Mouse (Mus musculus) inflammation-experienced regulatory T-cells, adult 6 months (primary cell): ENCODE results near the gene Psmc3ip. TPM values are rescaled to one million over a fixed set of nuclear protein-coding genes. Genes with fewer than 3 reads are reported as not detected.
"Not testable (repeated sequence)": the region's sequence is repeated elsewhere in the genome, so short reads cannot be mapped to it uniquely, and the experiment has no call there.

ENCODE experiments used
- ATAC-seq: one replicate; pipeline ENCODE4 v1.8.0; 2017
- polyA plus RNA-seq, 3 experiments: library from polyadenylated mRNA; unstranded; fragments of 100-300 nt; shearing (Covaris generic); gene quantifications; one replicate each; pipeline ENCODE4 v1.2.1; 2017

Gene Psmc3ip
- 10 to 100 TPM in 1 of 3 experiments, 1 to 10 TPM in 2; 7.7 to 19.7 (median 10.0) TPM for polyA plus RNA-seq

DNA sequence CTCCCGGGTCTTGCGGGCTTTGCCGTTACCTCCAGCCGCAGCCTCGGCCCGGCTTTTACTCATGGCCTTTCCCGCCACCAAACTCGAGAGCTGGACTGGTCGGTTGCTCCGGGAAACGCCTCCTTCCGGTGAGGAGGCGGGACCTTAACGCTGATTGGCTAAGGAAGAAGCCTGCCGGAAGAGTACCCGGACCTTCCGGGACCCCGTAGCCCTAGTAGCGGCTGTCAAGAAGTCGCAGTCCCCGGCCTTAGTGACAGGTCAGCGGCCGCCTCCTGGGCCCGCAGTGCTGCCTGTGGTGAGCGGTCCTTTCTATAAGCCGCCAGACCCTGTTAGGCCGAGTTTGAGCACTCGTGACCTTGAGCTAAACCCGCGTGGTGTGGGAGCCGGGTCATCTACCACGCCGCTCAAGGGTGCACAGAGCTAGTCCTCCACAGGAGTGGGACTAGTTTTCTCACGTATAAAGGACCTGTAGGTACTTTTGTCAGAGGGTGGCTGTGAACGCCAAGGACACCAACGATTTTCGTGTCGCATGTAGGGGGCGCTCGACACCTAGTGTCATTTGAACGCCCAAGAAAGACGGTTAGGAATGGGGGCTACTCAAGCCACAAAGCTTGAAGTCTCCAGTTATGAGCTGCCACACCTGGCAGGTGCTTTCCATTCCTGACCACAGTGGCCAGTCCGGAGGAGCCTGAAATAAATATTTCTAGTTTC, at the start of gene Psmc3ip:
Gene Psmc3ip, minus strand, starts transcription at position 123 of the 711 bp plus-strand sequence.
- ATAC-seq: peak; percentile 95

DNA sequence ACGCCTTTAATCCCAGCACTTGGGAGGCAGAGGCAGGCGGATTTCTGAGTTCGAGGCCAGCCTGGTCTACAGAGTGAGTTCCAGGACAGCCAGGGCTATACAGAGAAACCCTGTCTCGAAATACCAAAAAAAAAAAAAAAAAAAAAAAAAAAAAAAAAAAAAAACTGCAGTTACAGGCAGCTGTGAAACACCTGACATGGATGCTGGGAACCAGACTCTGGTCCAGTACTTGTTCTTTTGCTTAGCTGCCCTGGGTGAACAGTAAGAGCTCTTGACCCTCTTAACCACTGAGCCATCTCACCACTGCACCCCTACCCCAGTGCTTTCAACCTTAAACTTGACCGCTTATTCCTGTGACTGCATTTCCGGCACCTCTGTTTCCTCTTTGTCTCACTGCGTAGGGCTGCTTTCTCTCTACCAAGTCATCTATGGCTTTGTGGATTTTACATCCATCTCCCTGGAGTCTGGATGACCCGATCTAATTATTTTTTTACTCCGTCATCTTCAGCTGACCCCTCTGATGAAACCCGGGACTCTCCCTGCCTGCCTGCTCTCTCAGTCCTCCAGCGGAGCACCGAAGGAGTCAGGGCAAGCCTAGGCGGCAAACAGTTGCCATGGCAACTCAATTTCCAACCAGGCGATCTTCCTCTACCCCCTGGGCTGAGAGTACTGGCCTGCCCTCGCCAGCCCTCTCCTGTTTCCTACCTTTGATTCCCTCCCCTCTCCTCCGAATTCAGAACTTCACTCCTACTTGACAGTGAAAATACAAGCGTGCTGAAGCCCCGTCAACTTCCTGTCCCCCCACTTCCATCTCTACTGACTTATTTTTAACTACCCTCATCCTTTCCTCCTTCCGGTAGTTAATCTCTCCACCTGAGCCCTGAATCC, 48.3 kb upstream of the Psmc3ip start:
- peak; percentile 88 for ATAC-seq

DNA sequence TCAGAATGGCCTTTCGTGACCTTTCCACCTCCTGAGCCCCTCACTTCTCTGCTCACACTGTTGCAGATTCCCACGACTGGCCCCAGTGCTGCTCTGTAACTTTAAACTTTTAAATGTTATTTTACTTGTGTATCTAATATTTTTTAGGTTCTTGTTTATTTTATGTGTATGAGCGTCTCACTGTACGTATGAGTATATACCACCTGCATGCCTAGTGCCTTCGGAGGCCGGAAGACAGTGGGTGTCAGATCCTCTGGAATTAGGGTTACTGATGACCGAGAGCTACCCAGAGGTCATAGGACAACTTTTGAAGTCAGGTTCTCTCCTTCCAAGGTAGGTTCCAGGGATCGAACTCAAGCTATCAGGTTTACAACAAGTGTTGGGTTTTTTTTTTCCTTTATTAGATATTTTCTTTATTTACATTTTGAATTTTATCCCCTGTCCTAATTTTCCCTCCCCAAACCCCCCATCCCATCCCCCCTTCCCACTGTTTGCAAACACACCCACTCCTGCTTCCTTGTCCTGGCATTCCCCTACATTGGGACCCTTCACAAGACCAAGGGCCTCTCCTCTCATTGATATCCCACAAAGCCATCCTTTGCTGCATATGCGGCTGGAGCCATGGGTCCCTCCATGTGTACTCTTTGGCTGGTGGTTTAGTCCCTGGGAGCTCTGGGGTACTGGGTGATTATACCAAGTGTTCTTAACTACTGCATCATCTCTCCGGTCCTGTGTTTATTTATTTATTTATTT, 47.2 kb upstream of the Psmc3ip start:
- no peak for ATAC-seq

GRCm38 (mm10) chr11:101141088-101141487, 45.9 kb upstream of the Psmc3ip start:
- ATAC-seq: no peak

DNA sequence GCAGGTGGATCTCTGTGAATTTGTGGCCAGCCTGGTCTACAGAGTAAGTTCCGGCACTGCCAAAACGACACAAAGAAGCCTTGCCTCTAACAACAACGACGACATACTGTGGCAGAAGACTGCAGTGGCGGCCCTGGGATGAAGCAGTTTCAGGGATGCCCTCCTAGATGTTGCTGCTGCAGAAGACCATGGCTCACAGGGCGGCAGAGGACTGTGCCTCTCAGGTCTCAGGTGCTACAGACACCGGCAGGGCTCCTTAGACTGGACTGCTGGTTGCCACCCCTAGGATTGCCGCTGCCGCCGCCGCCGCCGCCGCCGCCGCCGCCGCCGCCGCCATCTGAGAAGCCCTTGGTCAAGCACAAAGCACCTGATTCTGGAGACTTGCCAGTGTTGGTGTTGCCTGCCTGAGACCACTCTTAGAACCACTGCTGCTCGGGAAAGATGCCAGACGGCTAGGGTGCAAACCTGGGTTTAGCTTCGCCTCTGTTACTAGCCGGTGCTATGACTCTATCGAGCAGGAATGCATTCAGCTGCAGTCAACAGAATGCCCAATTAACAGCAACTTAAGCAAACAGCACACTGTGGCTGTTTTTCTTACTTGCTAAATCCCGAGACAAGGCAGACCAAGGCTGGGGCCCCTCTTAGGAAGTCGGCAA, 45.1 kb upstream of the Psmc3ip start:
- ATAC-seq: no peak

DNA sequence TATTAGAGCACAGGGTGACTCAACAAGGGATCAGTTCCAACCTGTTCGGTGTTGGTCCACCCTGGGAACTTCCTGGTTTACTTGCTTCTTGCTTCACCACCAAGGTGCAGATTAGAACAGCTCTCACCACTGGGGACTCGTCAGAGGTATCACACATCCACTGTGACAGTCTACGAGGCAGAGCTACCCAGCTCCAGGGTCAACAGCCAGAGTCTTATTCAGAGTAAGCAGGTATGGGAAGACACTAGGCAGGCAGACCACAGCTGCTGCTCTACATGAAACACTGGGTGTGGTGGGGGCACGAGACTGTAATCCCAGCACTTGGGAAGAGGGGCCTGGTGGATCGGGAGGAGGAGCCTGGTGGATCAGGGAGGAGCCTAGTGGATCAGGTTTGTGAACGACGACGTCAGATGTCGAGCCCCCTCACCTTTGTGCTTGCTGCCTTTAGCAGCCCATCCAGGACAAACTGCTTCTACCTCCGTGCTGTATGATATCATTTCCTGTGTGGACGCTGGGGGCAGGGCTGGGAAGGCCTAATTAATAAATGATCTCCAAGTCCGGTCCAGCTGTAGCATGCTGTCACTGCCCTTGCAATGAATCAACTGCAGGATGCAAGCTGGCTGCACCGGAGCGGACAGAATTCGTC, 43.4 kb upstream of the Psmc3ip start:
- ATAC-seq: no peak

GRCm38 (mm10) chr11:101137000-101137399, 41.8 kb upstream of the Psmc3ip start:
- no peak for ATAC-seq

DNA sequence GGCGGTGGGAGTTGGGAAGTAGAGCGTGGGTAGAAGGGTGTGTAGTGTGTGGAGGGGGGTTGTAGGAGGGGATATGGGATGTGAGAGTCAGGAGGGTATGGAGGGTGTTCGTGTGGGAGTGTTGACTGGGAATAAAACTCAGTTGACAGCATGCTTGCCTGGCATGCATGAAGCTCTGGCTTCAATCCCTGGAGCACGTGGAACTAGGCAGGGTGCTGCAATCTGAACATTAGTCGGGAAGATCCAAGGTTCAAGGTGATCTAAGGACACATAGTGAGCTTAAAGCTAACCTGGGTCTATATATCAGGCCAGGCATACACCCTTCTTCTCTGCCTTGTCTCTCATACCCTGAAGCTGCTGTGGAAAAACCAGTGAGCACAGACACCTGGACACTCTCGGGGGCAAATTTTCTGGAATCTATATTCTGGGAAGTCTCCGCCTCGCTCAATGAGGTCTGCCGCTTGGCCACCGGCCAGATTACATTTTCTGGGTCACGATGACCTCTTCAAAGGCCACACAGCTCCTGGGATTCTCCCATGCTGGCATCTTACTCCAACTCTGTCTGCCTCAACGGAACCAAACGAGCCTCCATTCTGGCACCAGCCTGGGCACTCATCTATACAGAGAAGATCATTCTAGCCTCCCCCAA, 39.1 kb upstream of the Psmc3ip start:
- ATAC-seq: no peak

DNA sequence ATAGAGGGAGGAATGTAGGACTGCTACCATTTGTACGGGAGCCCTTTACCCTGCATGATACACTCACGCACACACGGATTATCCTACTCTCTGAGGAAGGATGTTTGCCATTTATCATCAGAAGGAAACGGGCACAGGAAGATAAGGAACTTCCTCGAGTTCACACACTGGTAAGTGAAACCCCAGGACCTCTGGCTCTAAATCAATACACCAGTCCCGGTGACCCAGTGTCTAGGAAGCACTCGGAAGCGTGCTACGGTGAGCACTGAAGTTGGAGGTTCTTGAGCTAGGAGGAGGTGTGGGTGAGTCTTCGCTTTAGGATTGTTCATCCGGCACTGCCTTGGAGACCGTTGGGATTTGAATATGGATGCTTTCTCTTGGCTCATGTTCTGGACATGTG, 37.8 kb upstream of the Psmc3ip start:
- ATAC-seq: no peak

DNA sequence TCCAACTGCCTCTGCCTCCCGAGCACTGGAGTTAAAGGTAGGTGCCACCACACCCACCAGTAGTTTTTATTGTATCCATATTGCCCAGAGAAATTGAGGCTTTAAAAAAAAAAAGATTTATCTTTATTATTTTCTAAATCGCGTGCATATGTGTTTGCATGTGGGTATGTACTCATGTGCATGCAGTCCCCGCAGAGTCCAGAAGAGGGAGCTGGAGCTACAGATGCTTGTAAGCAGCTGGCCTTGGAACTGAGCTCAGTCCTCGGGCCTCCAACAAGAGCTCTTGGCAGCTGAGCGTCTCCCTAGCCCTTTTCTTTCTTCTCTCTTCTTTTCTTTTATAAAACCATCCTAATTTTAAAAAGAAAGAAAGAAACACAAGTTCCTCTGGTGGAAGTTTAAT, 36.5 kb upstream of the Psmc3ip start:
- no peak for ATAC-seq

DNA sequence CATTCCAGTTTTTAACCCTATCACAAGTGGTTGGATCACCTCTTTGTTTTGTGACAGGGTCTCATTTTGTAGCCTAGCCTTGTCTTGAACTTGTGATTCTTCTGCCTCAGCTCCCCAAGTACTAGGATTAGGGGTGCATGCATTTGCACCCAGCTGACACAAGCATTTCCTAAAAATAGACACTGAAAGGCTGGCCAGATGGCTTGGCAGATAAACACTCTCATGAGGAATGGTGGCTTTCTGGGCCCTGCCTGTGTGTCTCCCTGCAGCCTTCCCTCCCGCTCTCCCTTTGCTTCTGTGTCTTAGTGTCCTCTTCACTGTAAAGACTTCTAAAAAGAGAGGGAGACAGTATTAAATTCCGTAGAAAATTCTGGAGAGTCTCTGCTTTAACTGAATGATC, 36.0 kb upstream of the Psmc3ip start:
- no peak for ATAC-seq

GRCm38 (mm10) chr11:101130056-101130756, 35.0 kb upstream of the Psmc3ip start:
- no peak for ATAC-seq

- ATAC-seq: no peak
Measured at GRCm38 (mm10) chr11:101128996-101129577, 33.9 kb upstream of the Psmc3ip start.

DNA sequence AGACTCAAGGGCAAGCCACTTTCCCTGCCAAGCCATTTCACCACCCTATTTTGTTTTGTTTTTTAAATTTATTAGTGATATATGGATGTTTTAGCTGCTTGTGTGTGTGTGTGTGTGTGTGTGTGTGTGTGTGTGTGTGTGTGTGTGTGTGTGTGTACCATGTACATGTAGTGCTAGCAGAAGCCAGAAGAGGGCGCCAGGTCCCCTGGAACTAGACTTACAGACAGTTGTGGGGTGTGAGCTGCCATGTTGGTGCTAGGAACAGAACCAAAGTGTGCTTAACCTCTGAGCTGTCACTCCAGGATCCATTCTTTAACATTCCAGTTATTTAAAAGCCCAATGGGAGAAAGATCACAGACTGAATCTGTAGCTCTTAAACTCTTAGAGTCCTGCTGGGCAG, 31.8 kb upstream of the Psmc3ip start:
- no peak for ATAC-seq

DNA sequence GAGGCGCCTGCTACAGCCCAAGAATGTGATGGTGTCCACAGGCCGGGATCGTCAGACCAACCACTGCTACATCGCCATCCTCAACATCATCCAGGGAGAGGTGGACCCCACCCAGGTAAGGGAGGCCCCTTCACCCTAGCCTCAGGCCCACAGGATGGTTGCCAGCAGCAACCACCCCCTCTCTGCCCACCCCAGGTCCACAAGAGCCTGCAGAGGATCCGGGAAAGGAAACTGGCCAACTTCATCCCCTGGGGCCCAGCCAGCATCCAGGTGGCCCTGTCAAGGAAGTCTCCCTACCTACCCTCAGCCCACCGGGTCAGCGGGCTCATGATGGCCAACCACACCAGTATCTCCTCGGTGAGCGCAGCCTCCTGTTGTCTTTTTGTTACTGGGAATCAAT, 29.8 kb upstream of the Psmc3ip start:
- not testable (repeated sequence) for ATAC-seq

GRCm38 (mm10) chr11:101124494-101124893, 29.3 kb upstream of the Psmc3ip start:
- ATAC-seq: not testable (repeated sequence)

GRCm38 (mm10) chr11:101120545-101121188, 25.4 kb upstream of the Psmc3ip start:
- no peak for ATAC-seq

- peak; percentile 90 for ATAC-seq
Measured at GRCm38 (mm10) chr11:101119761-101120544, 24.7 kb upstream of the Psmc3ip start, which contains the start of the genes Retreg3 and Tubg1. Gene Retreg3 (minus strand): TSS chr11:101119893. Gene Tubg1 (plus strand): TSS chr11:101119938.
